Mouse (Mus musculus) liver, embryonic 14.5 days (tissue): Measurements from ENCODE around the gene Tmem151a. TPM values are rescaled to one million over a fixed set of nuclear protein-coding genes. Genes with fewer than 3 reads are reported as not detected.
A peak's percentile ranks its signal among the peaks of the same experiment; 100 is the strongest.

Source experiments
- ATAC-seq: fragments of 200-750 bp; cut with Nextera tagmentation; 2 replicates; pipeline ENCODE4 v1.8.0; 2017; ENCODE audit warnings: moderate number of reproducible peaks, mild to moderate bottlenecking, moderate library complexity; ENCODE audit not compliant: insufficient read depth
- DNase-seq, 3 experiments: peaks; one replicate each; pipeline ENCODE4 v3.0.0-alpha.2; 2012 to 2013; ENCODE audit warnings: low read depth in 3 of 3, low spot score in 3 of 3
- H3K27ac ChIP-seq: fragments of 300-500 bp; sonication (generic); 2 replicates; pipeline ENCODE4 v1.5.1; 2014; ENCODE audit warnings: moderate library complexity, mild to moderate bottlenecking, control low read depth, inconsistent platforms
- H3K27me3 ChIP-seq: fragments of 300-500 bp; sonication (generic); 2 replicates; pipeline ENCODE4 v1.6.1; 2014; ENCODE audit warnings: mild to moderate bottlenecking, low read length, moderate library complexity; ENCODE audit not compliant: control insufficient read depth, insufficient read depth
- H3K36me3 ChIP-seq: fragments of 300-500 bp; sonication (generic); replicated peaks from 2 replicates; pipeline ENCODE4 v1.6.1; 2014; ENCODE audit warnings: low read depth; ENCODE audit not compliant: control insufficient read depth, insufficient read depth
- H3K4me1 ChIP-seq, 2 experiments: fragments of 200-500 bp in 1 of 2; fragments of 300-500 bp in 1 of 2; sonication (generic) in 1 of 2; replicated peaks; 2 replicates each; pipeline ENCODE4 v1.6.1; 2012 to 2014; ENCODE audit warnings: antibody characterized with exemption in 1 of 2, inconsistent platforms in 1 of 2, low read length in 1 of 2; ENCODE audit not compliant: control insufficient read depth in 2 of 2, insufficient read depth in 2 of 2
- H3K4me2 ChIP-seq: fragments of 300-500 bp; sonication (generic); 2 replicates; pipeline ENCODE4 v1.6.1; 2014; ENCODE audit warnings: low read depth, mild to moderate bottlenecking, control low read depth, moderate library complexity
- H3K4me3 ChIP-seq, 2 experiments: fragments of 200-500 bp in 1 of 2; fragments of 300-500 bp in 1 of 2; sonication (generic) in 1 of 2; 2 replicates each; pipeline ENCODE4 v1.5.1; 2012 to 2014; ENCODE audit warnings: low read depth in 2 of 2, low read length in 2 of 2, mild to moderate bottlenecking in 2 of 2, control low read depth in 1 of 2, inconsistent platforms in 1 of 2, moderate library complexity in 1 of 2; ENCODE audit not compliant: insufficient read depth in 1 of 2
- H3K9ac ChIP-seq: fragments of 300-500 bp; sonication (generic); replicated peaks from 2 replicates; pipeline ENCODE4 v1.6.1; 2014; ENCODE audit warnings: mild to moderate bottlenecking, control low read depth, moderate library complexity
- H3K9me3 ChIP-seq: fragments of 300-500 bp; sonication (generic); 2 replicates; pipeline ENCODE4 v1.6.1; 2016; ENCODE audit warnings: low read length, mixed read lengths; ENCODE audit not compliant: control insufficient read depth
- CTCF ChIP-seq: IDR thresholded peaks from 2 replicates; pipeline ENCODE4 v1.5.1; 2016; ENCODE audit warnings: antibody characterized with exemption, low read depth, control low read depth
- EP300 ChIP-seq: IDR thresholded peaks from 2 replicates; pipeline ENCODE4 v1.6.1; 2016; ENCODE audit warnings: antibody characterized with exemption, low read depth
- WGBS: fragments of 180-500 bp; shearing (Covaris S2); extraction: QIAGEN DNeasy Blood & Tissue Kit; methylation state at CpG from one replicate; pipeline ENCODE4 v1.1.7; 2014; ENCODE audit not compliant: insufficient replicate concordance; 5-methylcytosine and 5-hydroxymethylcytosine counted together
- polyA plus RNA-seq, 2 experiments: library from polyadenylated mRNA; depleted of rRNA in 1 of 2; stranded (reverse) in 1 of 2; unstranded in 1 of 2; fragments of >200 nt; fragmentation: Nextera tagmentation in 1 of 2; extraction: Ambion mirVana in 1 of 2; gene quantifications; 2 replicates each; pipeline versions ENCODE4 v1.2.1 to v1.2.3; 2012 to 2014

Gene Tmem151a
- polyA plus RNA-seq, 2 experiments = 0.18 to 0.25 TPM

GRCm38 (mm10) chr19:5050047-5050905, 35.1 kb downstream of the Tmem151a start, which contains the start of gene Rin1:
Gene Rin1 (plus strand): TSS chr19:5050481.
- TF ChIP-seq EP300 (no peak), CTCF (peak; percentile 56)
- no peak within 1 kb of the TSS for H3K9ac ChIP-seq
- peak within 1 kb of the TSS; percentile 13; the same call in 1 of the 2 replicates for H3K4me2 ChIP-seq

GRCm38 (mm10) chr19:5049325-5049724, 36.0 kb downstream of the Tmem151a start:
- peaks cover 21% of the 10 kb centered on the region for H3K27me3 ChIP-seq
- no peaks in the 10 kb centered on the region for H3K36me3 ChIP-seq
- H3K9me3 ChIP-seq = no peaks in the 10 kb centered on the region
- DNase-seq (no peak), ATAC-seq (no peak)
- no peak overlapping the region for H3K4me3 ChIP-seq
- no peaks in the 10 kb centered on the region for H3K4me1 ChIP-seq
- H3K9ac ChIP-seq = no peak overlapping the region
- no peak overlapping the region for H3K4me2 ChIP-seq
- no peak overlapping the region for H3K27ac ChIP-seq
- 65% methylated on average over 6 of the region's 6 CpGs for WGBS
- no peak for TF ChIP-seq CTCF
- TF ChIP-seq EP300 = no peak

More at GRCm38 (mm10) chr19:5050047-5050905, 35.1 kb downstream of the Tmem151a start, which contains the start of gene Rin1:
- H3K9me3 ChIP-seq = no peaks in the 10 kb centered on the region
- no peak for DNase-seq
- no peaks in the 10 kb centered on the region for H3K36me3 ChIP-seq
- H3K4me3 ChIP-seq = no peak within 1 kb of the TSS
- H3K27me3 ChIP-seq = peaks cover 21% of the 10 kb centered on the region
- ATAC-seq = no peak
- H3K27ac ChIP-seq = no peak within 1 kb of the TSS
- 19% methylated on average over 14 of the region's 14 CpGs for WGBS
- H3K4me1 ChIP-seq = no peaks in the 10 kb centered on the region

DNA sequence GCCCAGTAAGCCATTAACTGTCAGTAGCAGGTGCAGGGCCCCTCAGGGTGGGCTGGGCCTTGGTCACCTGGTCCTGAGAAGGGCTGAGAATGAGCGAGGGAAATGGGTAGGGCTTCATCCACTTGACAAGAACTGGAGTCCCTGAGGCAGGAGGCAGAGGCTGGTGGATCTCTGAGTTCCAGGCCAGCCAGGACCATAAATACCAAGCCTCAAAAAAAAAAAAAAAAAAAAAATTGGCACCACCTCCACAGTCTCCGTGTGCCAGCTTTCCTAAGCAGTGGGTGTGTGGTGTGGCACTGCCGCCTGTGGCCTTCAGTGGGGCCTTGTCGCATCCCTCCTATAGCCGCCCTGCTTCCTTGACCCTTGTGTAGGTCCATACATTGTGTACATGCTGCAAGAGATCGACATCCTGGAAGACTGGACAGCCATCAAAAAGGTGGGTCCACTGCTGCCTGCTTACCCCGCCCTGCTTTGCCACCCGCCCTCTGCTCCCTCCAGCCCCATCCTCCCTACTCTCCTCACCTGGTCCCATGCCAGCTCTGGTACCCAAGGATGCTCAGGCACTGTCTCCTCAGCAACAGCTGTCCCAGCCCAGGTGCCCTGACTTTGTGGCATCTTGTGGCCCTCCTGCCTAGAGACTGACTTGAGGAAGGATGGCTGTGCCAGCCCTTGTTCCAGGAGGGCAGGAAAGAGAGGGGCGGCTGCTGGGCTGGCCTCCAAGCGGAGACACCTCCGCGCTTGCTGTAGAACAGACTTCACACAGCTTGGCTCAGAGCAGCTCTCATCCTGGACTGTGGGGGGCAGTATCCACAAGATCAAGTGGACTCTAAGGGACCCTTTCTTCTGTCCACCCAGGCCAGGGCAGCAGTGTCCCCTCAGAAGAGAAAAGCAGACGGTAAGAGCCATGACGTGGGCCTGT, 36.9 kb downstream of the Tmem151a start:
- 81% methylated on average over 14 of the region's 14 CpGs for WGBS
- TF ChIP-seq EP300 (no peak), CTCF (no peak)
- no peaks in the 10 kb centered on the region for H3K36me3 ChIP-seq
- H3K9me3 ChIP-seq = no peaks in the 10 kb centered on the region
- no peak for DNase-seq
- ATAC-seq = no peak
- no peak overlapping the region for H3K4me2 ChIP-seq
- no peaks in the 10 kb centered on the region for H3K4me1 ChIP-seq
- H3K9ac ChIP-seq = no peak overlapping the region
- peaks cover 19% of the 10 kb centered on the region for H3K27me3 ChIP-seq
- no peak overlapping the region for H3K27ac ChIP-seq
- H3K4me3 ChIP-seq = no peak overlapping the region

- no peak overlapping the region for H3K4me2 ChIP-seq
- ATAC-seq (no peak), DNase-seq (no peak)
- peaks cover 3 to 5% of the 10 kb centered on the region in 2 experiments for H3K4me1 ChIP-seq
- 66% methylated on average over 4 of the region's 4 CpGs for WGBS
- TF ChIP-seq EP300 (no peak), CTCF (no peak)
- H3K27me3 ChIP-seq = no peaks in the 10 kb centered on the region; the same call in 1 of the 2 replicates
- H3K9ac ChIP-seq = no peak overlapping the region
- no peaks in the 10 kb centered on the region for H3K9me3 ChIP-seq
- H3K36me3 ChIP-seq = no peaks in the 10 kb centered on the region
- H3K4me3 ChIP-seq = no peak overlapping the region
- no peak overlapping the region for H3K27ac ChIP-seq
These were observed 39.8 kb downstream of the Tmem151a start for GRCm38 (mm10) chr19:5045531-5045930.

DNA sequence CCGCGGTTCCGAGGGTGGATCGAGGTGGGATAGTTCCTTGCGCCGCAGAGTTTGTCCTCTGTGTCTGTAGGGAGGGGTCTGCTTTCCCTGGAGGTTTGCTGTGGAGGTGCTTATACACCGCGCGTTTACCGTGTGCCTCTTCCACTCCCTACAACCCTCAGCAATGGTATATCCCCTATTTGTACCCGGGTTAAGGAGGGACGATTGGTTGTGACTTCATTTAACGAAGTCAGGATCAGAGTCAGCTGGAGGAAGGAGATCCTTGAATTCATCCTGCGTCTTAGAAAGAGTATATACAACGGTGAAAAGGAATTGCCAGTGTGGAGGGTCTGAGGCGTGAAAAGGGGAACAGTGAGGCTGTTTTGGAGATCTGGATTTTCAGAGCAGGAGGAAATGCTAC, 43.7 kb downstream of the Tmem151a start:
- peak overlapping the region; percentile 78 for H3K9ac ChIP-seq
- no peak for TF ChIP-seq CTCF
- no peak for TF ChIP-seq EP300
- H3K9me3 ChIP-seq = no peaks in the 10 kb centered on the region
- H3K4me2 ChIP-seq = peak overlapping the region; percentile 84
- H3K27ac ChIP-seq = peak overlapping the region; percentile 62
- peaks cover 12 to 18% of the 10 kb centered on the region in 2 experiments for H3K4me1 ChIP-seq
- ATAC-seq = no peak; the same call in 1 of the 2 replicates
- H3K27me3 ChIP-seq = no peaks in the 10 kb centered on the region
- WGBS = 1% methylated on average over 16 of the region's 16 CpGs
- no peaks in the 10 kb centered on the region for H3K36me3 ChIP-seq
- H3K4me3 ChIP-seq = peak overlapping the region; percentile 70 to 85
- no peak for DNase-seq
